Mouse (Mus musculus): ENCODE results near the gene Pcgf3. TPM values are rescaled to one million over a fixed set of nuclear protein-coding genes. Genes with fewer than 3 reads are reported as not detected.

Gene Pcgf3
- polyA plus RNA-seq, 1 experiment from 2014 or later, result 23.3 TPM

- H3K27me3 ChIP-seq (replicated peaks; ENCODE audit: low read depth, poor library complexity, severe bottlenecking), result peaks cover 38% of the 10 kb centered on the region
Observed at GRCm38 (mm10) chr5:108450837-108451540, 10.0 kb upstream of the Pcgf3 start.

GRCm38 (mm10) chr5:108451611-108452010, 9.4 kb upstream of the Pcgf3 start:
- WGBS, result 74% methylated on average over 1 of the region's 1 CpGs
- DNase-seq (ENCODE audit: low spot score), result no peak
- H3K4me1 ChIP-seq, result peaks cover 20% of the 10 kb centered on the region

More at GRCm38 (mm10) chr5:108450837-108451540, 10.0 kb upstream of the Pcgf3 start:
- H3K27ac ChIP-seq (replicated peaks), result no peak overlapping the region
- H3K36me3 ChIP-seq (replicated peaks), result no peaks in the 10 kb centered on the region
- H3K9me3 ChIP-seq, result no peaks in the 10 kb centered on the region
- H3K4me1 ChIP-seq, result peaks cover 20% of the 10 kb centered on the region
- 81% methylated on average over 8 of the region's 8 CpGs for WGBS
- no peak overlapping the region for H3K4me3 ChIP-seq
- DNase-seq (ENCODE audit: low spot score), result no peak

GRCm38 (mm10) chr5:108452422-108452821, 8.6 kb upstream of the Pcgf3 start:
- no peaks in the 10 kb centered on the region for H3K36me3 ChIP-seq (replicated peaks)
- WGBS, result 87% methylated on average over 1 of the region's 1 CpGs
- no peak for DNase-seq (ENCODE audit: low spot score)

More at GRCm38 (mm10) chr5:108451611-108452010, 9.4 kb upstream of the Pcgf3 start:
- Histone ChIP-seq H3K4me3 (no peak overlapping the region), H3K27me3 (replicated peaks; ENCODE audit: low read depth, poor library complexity, severe bottlenecking) (peaks cover 32% of the 10 kb centered on the region), H3K9me3 (no peaks in the 10 kb centered on the region), H3K27ac (replicated peaks) (no peak overlapping the region), H3K36me3 (replicated peaks) (no peaks in the 10 kb centered on the region)

GRCm38 (mm10) chr5:108454094-108454493, 6.9 kb upstream of the Pcgf3 start:
- H3K27ac ChIP-seq (replicated peaks), result no peak overlapping the region
- peaks cover 20% of the 10 kb centered on the region for H3K27me3 ChIP-seq (replicated peaks; ENCODE audit: low read depth, poor library complexity, severe bottlenecking)
- no peaks in the 10 kb centered on the region for H3K9me3 ChIP-seq
- no peaks in the 10 kb centered on the region for H3K36me3 ChIP-seq (replicated peaks)
- H3K4me1 ChIP-seq, result peaks cover 9% of the 10 kb centered on the region
- H3K4me3 ChIP-seq, result no peak overlapping the region
- WGBS, result 41% methylated on average over 3 of the region's 3 CpGs
- no peak for DNase-seq (ENCODE audit: low spot score)

More at GRCm38 (mm10) chr5:108452422-108452821, 8.6 kb upstream of the Pcgf3 start:
- Histone ChIP-seq H3K4me3 (no peak overlapping the region), H3K27ac (replicated peaks) (no peak overlapping the region), H3K9me3 (no peaks in the 10 kb centered on the region), H3K4me1 (peaks cover 20% of the 10 kb centered on the region), H3K27me3 (replicated peaks; ENCODE audit: low read depth, poor library complexity, severe bottlenecking) (peaks cover 24% of the 10 kb centered on the region)

- Histone ChIP-seq H3K27me3 (replicated peaks; ENCODE audit: low read depth, poor library complexity, severe bottlenecking) (peaks cover 18% of the 10 kb centered on the region; the same call in 1 of the 2 replicates), H3K4me3 (no peak overlapping the region), H3K27ac (replicated peaks) (no peak overlapping the region), H3K4me1 (peaks cover 23% of the 10 kb centered on the region), H3K36me3 (replicated peaks) (no peaks in the 10 kb centered on the region), H3K9me3 (no peaks in the 10 kb centered on the region)
- 75% methylated on average over 2 of the region's 2 CpGs for WGBS
- no peak for DNase-seq (ENCODE audit: low spot score)
Observed at GRCm38 (mm10) chr5:108458706-108459105, 2.3 kb upstream of the Pcgf3 start.

- WGBS, result 38% methylated on average over 6 of the region's 6 CpGs
- Histone ChIP-seq H3K36me3 (replicated peaks) (0 out of 2 replicates have a peak, but pooled peaks cover 2% of the 10 kb centered on the region), H3K27me3 (replicated peaks; ENCODE audit: low read depth, poor library complexity, severe bottlenecking) (peaks cover 18% of the 10 kb centered on the region; the same call in 1 of the 2 replicates), H3K9me3 (no peaks in the 10 kb centered on the region), H3K4me3 (peak overlapping the region; percentile 79), H3K27ac (replicated peaks) (peak overlapping the region; percentile 99), H3K4me1 (peaks cover 32% of the 10 kb centered on the region)
- DNase-seq (ENCODE audit: low spot score), result no peak
Observed at GRCm38 (mm10) chr5:108460461-108460860, 571 bp upstream of the Pcgf3 start.

GRCm38 (mm10) chr5:108462446-108462845, 1.4 kb downstream of the Pcgf3 start:
- WGBS, result 49% methylated on average over 4 of the region's 4 CpGs
- peaks cover 18% of the 10 kb centered on the region; the same call in 1 of the 2 replicates for H3K27me3 ChIP-seq (replicated peaks; ENCODE audit: low read depth, poor library complexity, severe bottlenecking)
- DNase-seq (ENCODE audit: low spot score), result no peak

GRCm38 (mm10) chr5:108465131-108465891, 4.3 kb downstream of the Pcgf3 start:
- no peak overlapping the region for H3K27ac ChIP-seq (replicated peaks)
- no peak for DNase-seq (ENCODE audit: low spot score)
- no peak overlapping the region for H3K4me3 ChIP-seq
- peaks cover 35% of the 10 kb centered on the region for H3K36me3 ChIP-seq (replicated peaks)
- WGBS, result 88% methylated on average over 6 of the region's 6 CpGs
- peaks cover 37% of the 10 kb centered on the region for H3K4me1 ChIP-seq
- no peaks in the 10 kb centered on the region for H3K27me3 ChIP-seq (replicated peaks; ENCODE audit: low read depth, poor library complexity, severe bottlenecking)
- H3K9me3 ChIP-seq, result no peaks in the 10 kb centered on the region

More at GRCm38 (mm10) chr5:108462446-108462845, 1.4 kb downstream of the Pcgf3 start:
- Histone ChIP-seq H3K36me3 (replicated peaks) (peaks cover 19% of the 10 kb centered on the region), H3K4me3 (peak overlapping the region; percentile 79), H3K9me3 (no peaks in the 10 kb centered on the region), H3K27ac (replicated peaks) (peak overlapping the region; percentile 99), H3K4me1 (peaks cover 37% of the 10 kb centered on the region)

GRCm38 (mm10) chr5:108466647-108467046, 5.6 kb downstream of the Pcgf3 start:
- peaks cover 31% of the 10 kb centered on the region for H3K4me1 ChIP-seq
- H3K27ac ChIP-seq (replicated peaks), result no peak overlapping the region
- no peak overlapping the region for H3K4me3 ChIP-seq
- no peaks in the 10 kb centered on the region for H3K27me3 ChIP-seq (replicated peaks; ENCODE audit: low read depth, poor library complexity, severe bottlenecking)
- no peak for DNase-seq (ENCODE audit: low spot score)
- H3K36me3 ChIP-seq (replicated peaks), result peaks cover 43% of the 10 kb centered on the region
- no peaks in the 10 kb centered on the region for H3K9me3 ChIP-seq
- WGBS, result 97% methylated on average over 1 of the region's 1 CpGs

- Histone ChIP-seq H3K27ac (replicated peaks) (no peak overlapping the region), H3K36me3 (replicated peaks) (peaks cover 72% of the 10 kb centered on the region), H3K27me3 (replicated peaks; ENCODE audit: low read depth, poor library complexity, severe bottlenecking) (no peaks in the 10 kb centered on the region), H3K9me3 (no peaks in the 10 kb centered on the region), H3K4me1 (peaks cover 5% of the 10 kb centered on the region; the same call in 1 of the 2 replicates), H3K4me3 (no peak overlapping the region)
- no peak for DNase-seq (ENCODE audit: low spot score)
- 86% methylated on average over 7 of the region's 7 CpGs for WGBS
Observed at GRCm38 (mm10) chr5:108469617-108470016, 8.6 kb downstream of the Pcgf3 start.

GRCm38 (mm10) chr5:108473737-108474136, 12.7 kb downstream of the Pcgf3 start:
- no peak for DNase-seq (ENCODE audit: low spot score)
- H3K36me3 ChIP-seq (replicated peaks), result peaks cover 85% of the 10 kb centered on the region
- no peaks in the 10 kb centered on the region for H3K4me1 ChIP-seq

GRCm38 (mm10) chr5:108475977-108476376, 14.9 kb downstream of the Pcgf3 start:
- H3K27me3 ChIP-seq (replicated peaks; ENCODE audit: low read depth, poor library complexity, severe bottlenecking), result no peaks in the 10 kb centered on the region
- H3K36me3 ChIP-seq (replicated peaks), result peaks cover 93% of the 10 kb centered on the region
- no peak overlapping the region for H3K4me3 ChIP-seq
- H3K4me1 ChIP-seq, result no peaks in the 10 kb centered on the region
- DNase-seq (ENCODE audit: low spot score), result no peak
- WGBS, result 84% methylated on average over 3 of the region's 3 CpGs
- H3K9me3 ChIP-seq, result no peaks in the 10 kb centered on the region
- no peak overlapping the region for H3K27ac ChIP-seq (replicated peaks)

More at GRCm38 (mm10) chr5:108473737-108474136, 12.7 kb downstream of the Pcgf3 start:
- Histone ChIP-seq H3K4me3 (no peak overlapping the region), H3K27ac (replicated peaks) (no peak overlapping the region), H3K9me3 (no peaks in the 10 kb centered on the region), H3K27me3 (replicated peaks; ENCODE audit: low read depth, poor library complexity, severe bottlenecking) (no peaks in the 10 kb centered on the region)
- WGBS, result 91% methylated on average over 4 of the region's 4 CpGs

Measured in embryonic facial prominence, embryonic 10.5 days (tissue).